Mouse (Mus musculus): ENCODE data around the gene Pzp. TPM values are rescaled to one million over a fixed set of nuclear protein-coding genes. Genes with fewer than 3 reads are reported as not detected.
A peak's percentile ranks its signal among the peaks of the same experiment; 100 is the strongest.

The Pzp gene
- polyA plus RNA-seq, 1 experiment from 2014 or later, result not detected

DNA sequence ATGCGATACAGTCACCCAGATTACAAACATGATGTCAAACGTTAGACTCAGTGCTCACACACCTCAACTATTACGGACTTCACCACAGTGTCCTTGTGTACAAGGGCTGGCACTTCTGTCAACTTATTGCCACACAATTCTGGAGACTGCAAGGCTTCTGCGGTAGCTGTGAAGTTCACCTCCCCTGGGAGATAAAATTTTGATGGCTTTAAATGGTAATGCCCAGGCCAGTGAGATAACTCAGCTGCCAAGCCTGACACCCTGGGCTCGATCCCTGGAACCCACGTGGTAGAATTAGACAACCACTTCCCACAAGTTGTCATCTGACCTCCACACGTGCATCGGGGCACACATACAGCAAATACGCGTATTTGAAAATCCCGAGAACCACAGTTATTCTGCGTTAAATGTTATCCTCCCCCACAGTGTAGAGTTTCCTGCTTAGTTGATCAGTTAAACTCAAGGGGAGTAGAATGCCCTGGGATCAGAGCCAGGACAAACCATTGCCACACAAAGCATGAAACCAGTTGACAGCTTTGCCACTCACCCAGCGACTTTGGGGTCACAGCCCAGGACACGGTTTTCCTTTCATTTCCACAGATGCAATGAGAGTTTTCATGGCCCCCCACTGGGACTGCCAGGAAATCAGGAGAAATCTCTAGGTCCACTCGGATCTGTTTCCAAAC, 31.7 kb downstream of the Pzp start:
- ATAC-seq (no peak), DNase-seq (ENCODE audit: low spot score) (no peak)
- H3K9ac ChIP-seq (ENCODE audit: low read length), result no peak overlapping the region
- no peaks in the 10 kb centered on the region for H3K4me1 ChIP-seq (ENCODE audit: control insufficient read depth, insufficient read depth, low read length)
- H3K9me3 ChIP-seq (replicated peaks; ENCODE audit: control insufficient read depth, low read length), result no peaks in the 10 kb centered on the region
- H3K4me2 ChIP-seq (ENCODE audit: low read length), result no peak overlapping the region
- WGBS, result 78% methylated on average over 15 of the region's 15 CpGs
- H3K27me3 ChIP-seq (replicated peaks; ENCODE audit: control insufficient read depth, insufficient read depth, low read length), result no peaks in the 10 kb centered on the region
- H3K27ac ChIP-seq (ENCODE audit: low read depth, low read length), result no peak overlapping the region
- no peak overlapping the region for H3K4me3 ChIP-seq (ENCODE audit: low read depth, low read length)
- no peaks in the 10 kb centered on the region for H3K36me3 ChIP-seq (ENCODE audit: control insufficient read depth, insufficient read depth, low read length)

DNA sequence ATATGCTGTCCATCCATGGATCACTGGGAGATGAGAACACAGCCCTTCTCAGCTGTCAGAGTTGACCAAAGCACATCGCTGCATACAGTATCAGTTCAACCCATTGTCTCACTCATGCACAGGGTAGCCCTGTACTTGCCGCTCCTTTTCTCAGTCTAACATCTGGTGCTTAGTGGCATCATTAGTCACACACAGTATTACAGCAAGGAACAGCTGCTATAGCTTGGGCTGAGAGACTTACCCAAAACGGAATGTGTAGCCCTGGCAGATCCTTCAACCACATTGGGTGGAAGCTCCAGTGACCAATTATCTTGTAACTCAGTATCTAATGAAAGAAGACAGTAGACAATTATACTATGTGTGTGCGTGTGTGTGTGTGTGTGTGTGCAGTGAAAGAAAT, 34.6 kb downstream of the Pzp start:
- no peak overlapping the region for H3K27ac ChIP-seq (ENCODE audit: low read depth, low read length)
- 84% methylated on average over 4 of the region's 4 CpGs for WGBS
- H3K4me1 ChIP-seq (ENCODE audit: control insufficient read depth, insufficient read depth, low read length), result no peaks in the 10 kb centered on the region
- H3K9ac ChIP-seq (ENCODE audit: low read length), result no peak overlapping the region
- no peak overlapping the region for H3K4me2 ChIP-seq (ENCODE audit: low read length)
- no peak for ATAC-seq
- H3K27me3 ChIP-seq (replicated peaks; ENCODE audit: control insufficient read depth, insufficient read depth, low read length), result no peaks in the 10 kb centered on the region
- no peak overlapping the region for H3K4me3 ChIP-seq (ENCODE audit: low read depth, low read length)
- no peaks in the 10 kb centered on the region for H3K9me3 ChIP-seq (replicated peaks; ENCODE audit: control insufficient read depth, low read length)
- DNase-seq (ENCODE audit: low spot score), result no peak
- H3K36me3 ChIP-seq (ENCODE audit: control insufficient read depth, insufficient read depth, low read length), result no peaks in the 10 kb centered on the region

DNA sequence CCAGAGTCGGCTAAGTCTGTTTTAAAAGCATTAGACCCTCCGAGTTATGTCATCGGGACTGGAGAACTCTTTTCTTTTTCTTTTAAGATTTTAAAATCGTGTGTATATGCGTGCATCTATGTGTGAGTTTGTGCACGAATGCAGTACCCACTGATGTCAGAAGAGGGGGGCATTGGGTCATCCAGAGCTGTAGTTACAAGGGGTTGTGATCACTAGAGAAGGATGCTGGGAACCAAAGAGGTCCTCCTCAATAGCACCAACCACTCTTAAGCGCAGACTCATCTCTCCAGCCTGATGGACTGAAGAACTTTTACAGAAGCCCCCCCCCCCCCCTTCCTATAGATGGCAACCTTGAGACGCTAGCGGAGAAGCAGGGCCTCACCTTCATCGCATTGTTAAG, 36.4 kb downstream of the Pzp start:
- Histone ChIP-seq H3K36me3 (ENCODE audit: control insufficient read depth, insufficient read depth, low read length) (no peaks in the 10 kb centered on the region), H3K9me3 (replicated peaks; ENCODE audit: control insufficient read depth, low read length) (no peaks in the 10 kb centered on the region), H3K9ac (ENCODE audit: low read length) (no peak overlapping the region), H3K27ac (ENCODE audit: low read depth, low read length) (no peak overlapping the region), H3K4me3 (ENCODE audit: low read depth, low read length) (no peak overlapping the region), H3K4me1 (ENCODE audit: control insufficient read depth, insufficient read depth, low read length) (no peaks in the 10 kb centered on the region), H3K4me2 (ENCODE audit: low read length) (no peak overlapping the region), H3K27me3 (replicated peaks; ENCODE audit: control insufficient read depth, insufficient read depth, low read length) (no peaks in the 10 kb centered on the region)
- ATAC-seq, result no peak
- 93% methylated on average over 10 of the region's 10 CpGs for WGBS
- DNase-seq (ENCODE audit: low spot score), result no peak

GRCm38 (mm10) chr6:128487736-128488135, 38.8 kb downstream of the Pzp start:
- Histone ChIP-seq H3K9me3 (replicated peaks; ENCODE audit: control insufficient read depth, low read length) (no peaks in the 10 kb centered on the region), H3K4me3 (ENCODE audit: low read depth, low read length) (no peak overlapping the region), H3K4me2 (ENCODE audit: low read length) (no peak overlapping the region), H3K27me3 (replicated peaks; ENCODE audit: control insufficient read depth, insufficient read depth, low read length) (no peaks in the 10 kb centered on the region), H3K27ac (ENCODE audit: low read depth, low read length) (no peak overlapping the region), H3K4me1 (ENCODE audit: control insufficient read depth, insufficient read depth, low read length) (no peaks in the 10 kb centered on the region), H3K36me3 (ENCODE audit: control insufficient read depth, insufficient read depth, low read length) (no peaks in the 10 kb centered on the region), H3K9ac (ENCODE audit: low read length) (no peak overlapping the region)
- no peak for DNase-seq (ENCODE audit: low spot score)
- WGBS, result 91% methylated on average over 11 of the region's 11 CpGs
- no peak for ATAC-seq

DNA sequence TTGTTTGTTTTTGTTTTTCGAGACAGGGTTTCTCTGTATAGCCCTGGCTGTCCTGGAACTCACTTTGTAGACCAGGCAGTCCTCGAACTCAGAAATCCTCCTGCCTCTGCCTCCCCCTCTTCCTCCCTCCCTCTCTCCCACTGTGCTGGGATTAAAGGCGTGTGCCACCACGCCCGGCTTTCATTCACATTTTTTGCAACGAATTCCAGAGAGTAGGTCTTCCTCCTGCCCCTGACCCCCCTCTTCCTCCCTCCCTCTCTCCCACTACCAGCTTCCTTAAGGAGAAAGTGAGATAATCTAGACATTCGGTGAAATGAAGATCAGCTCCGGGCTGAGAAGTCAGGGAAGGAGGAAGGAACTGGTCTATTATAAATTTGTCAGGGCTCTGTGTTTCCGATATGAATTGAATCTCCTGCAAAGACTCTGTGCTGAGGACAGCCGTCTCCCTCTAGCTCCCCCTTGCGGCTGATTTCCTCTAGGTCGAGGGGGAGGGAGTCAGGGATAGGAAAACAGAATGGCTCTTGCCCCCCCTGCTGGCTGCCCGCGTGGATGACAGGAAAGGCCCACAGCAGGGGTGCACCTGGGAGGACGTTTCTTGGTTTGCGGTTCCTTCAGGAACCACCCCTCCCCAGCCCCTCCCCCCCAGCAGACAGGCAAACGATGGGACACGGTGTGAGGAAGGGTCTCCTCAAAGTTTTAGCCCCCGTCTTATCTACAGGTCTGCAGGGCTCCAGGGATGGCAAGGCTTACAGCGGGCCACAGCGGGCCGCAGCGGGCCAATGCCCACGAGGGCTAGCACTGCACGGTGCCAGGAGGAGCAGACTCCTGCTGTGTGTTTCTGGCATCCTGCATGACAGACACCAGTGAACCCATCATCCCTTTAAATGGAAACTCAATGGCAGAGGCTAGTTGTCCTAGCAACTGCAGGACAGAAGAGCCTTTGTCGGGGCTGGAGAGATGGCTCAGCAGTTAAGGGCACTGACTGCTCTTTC, 46.8 kb downstream of the Pzp start:
- no peaks in the 10 kb centered on the region for H3K9me3 ChIP-seq (replicated peaks; ENCODE audit: control insufficient read depth, low read length)
- no peaks in the 10 kb centered on the region for H3K4me1 ChIP-seq (ENCODE audit: control insufficient read depth, insufficient read depth, low read length)
- no peaks in the 10 kb centered on the region for H3K27me3 ChIP-seq (replicated peaks; ENCODE audit: control insufficient read depth, insufficient read depth, low read length)
- WGBS, result 29% methylated on average over 26 of the region's 26 CpGs
- ATAC-seq (peak; percentile 96), DNase-seq (ENCODE audit: low spot score) (peak; percentile 93)
- peak overlapping the region; percentile 16; the same call in 1 of the 2 replicates for H3K4me2 ChIP-seq (ENCODE audit: low read length)
- no peak overlapping the region for H3K27ac ChIP-seq (ENCODE audit: low read depth, low read length)
- no peak overlapping the region for H3K9ac ChIP-seq (ENCODE audit: low read length)
- H3K36me3 ChIP-seq (ENCODE audit: control insufficient read depth, insufficient read depth, low read length), result no peaks in the 10 kb centered on the region
- no peak overlapping the region for H3K4me3 ChIP-seq (ENCODE audit: low read depth, low read length)

- ATAC-seq, result no peak
- Histone ChIP-seq H3K27ac (ENCODE audit: low read depth, low read length) (no peak overlapping the region), H3K27me3 (replicated peaks; ENCODE audit: control insufficient read depth, insufficient read depth, low read length) (no peaks in the 10 kb centered on the region), H3K4me3 (ENCODE audit: low read depth, low read length) (no peak overlapping the region), H3K9ac (ENCODE audit: low read length) (no peak overlapping the region), H3K4me2 (ENCODE audit: low read length) (no peak overlapping the region), H3K9me3 (replicated peaks; ENCODE audit: control insufficient read depth, low read length) (no peaks in the 10 kb centered on the region), H3K36me3 (ENCODE audit: control insufficient read depth, insufficient read depth, low read length) (no peaks in the 10 kb centered on the region), H3K4me1 (ENCODE audit: control insufficient read depth, insufficient read depth, low read length) (no peaks in the 10 kb centered on the region)
- no peak for DNase-seq (ENCODE audit: low spot score)
- 3% methylated on average over 4 of the region's 4 CpGs for WGBS
Measured at GRCm38 (mm10) chr6:128477495-128477894, 49.0 kb downstream of the Pzp start.

- no peaks in the 10 kb centered on the region for H3K9me3 ChIP-seq (replicated peaks; ENCODE audit: control insufficient read depth, low read length)
- H3K4me2 ChIP-seq (ENCODE audit: low read length), result no peak overlapping the region
- H3K27ac ChIP-seq (ENCODE audit: low read depth, low read length), result no peak overlapping the region
- no peak overlapping the region for H3K9ac ChIP-seq (ENCODE audit: low read length)
- H3K36me3 ChIP-seq (ENCODE audit: control insufficient read depth, insufficient read depth, low read length), result no peaks in the 10 kb centered on the region
- ATAC-seq, result no peak
- H3K4me3 ChIP-seq (ENCODE audit: low read depth, low read length), result no peak overlapping the region
- 97% methylated on average over 6 of the region's 6 CpGs for WGBS
- no peak for DNase-seq (ENCODE audit: low spot score)
- H3K4me1 ChIP-seq (ENCODE audit: control insufficient read depth, insufficient read depth, low read length), result no peaks in the 10 kb centered on the region
- no peaks in the 10 kb centered on the region for H3K27me3 ChIP-seq (replicated peaks; ENCODE audit: control insufficient read depth, insufficient read depth, low read length)
Measured at GRCm38 (mm10) chr6:128474112-128474511, 52.4 kb downstream of the Pzp start.

DNA sequence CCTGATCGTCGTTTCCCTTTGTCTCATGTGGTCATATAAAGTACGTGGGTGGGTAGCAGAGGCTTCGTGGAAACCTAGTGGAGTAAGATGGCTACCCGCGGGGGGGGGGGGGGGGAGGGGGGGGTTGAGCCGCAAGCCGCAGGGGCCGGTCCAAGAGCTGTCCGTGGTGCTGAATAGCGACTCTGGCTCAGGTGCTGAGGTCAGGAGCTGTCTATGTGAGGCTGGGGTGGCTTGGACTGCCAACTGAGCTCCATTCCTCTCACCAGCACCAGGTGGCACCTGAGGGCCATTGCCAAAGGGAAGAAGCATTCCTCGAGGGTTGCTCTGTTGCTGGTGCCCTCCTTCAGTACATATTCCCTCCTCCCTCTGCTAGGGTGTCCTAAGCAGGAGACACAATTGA, 57.1 kb downstream of the Pzp start:
- no peak overlapping the region for H3K9ac ChIP-seq (ENCODE audit: low read length)
- H3K4me2 ChIP-seq (ENCODE audit: low read length), result no peak overlapping the region
- no peaks in the 10 kb centered on the region for H3K9me3 ChIP-seq (replicated peaks; ENCODE audit: control insufficient read depth, low read length)
- ATAC-seq (no peak), DNase-seq (ENCODE audit: low spot score) (no peak)
- 10% methylated on average over 10 of the region's 12 CpGs for WGBS
- H3K27ac ChIP-seq (ENCODE audit: low read depth, low read length), result no peak overlapping the region
- no peaks in the 10 kb centered on the region for H3K36me3 ChIP-seq (ENCODE audit: control insufficient read depth, insufficient read depth, low read length)
- H3K27me3 ChIP-seq (replicated peaks; ENCODE audit: control insufficient read depth, insufficient read depth, low read length), result no peaks in the 10 kb centered on the region
- H3K4me1 ChIP-seq (ENCODE audit: control insufficient read depth, insufficient read depth, low read length), result peaks cover 5% of the 10 kb centered on the region; the same call in 1 of the 2 replicates
- no peak overlapping the region for H3K4me3 ChIP-seq (ENCODE audit: low read depth, low read length)

- H3K4me2 ChIP-seq (ENCODE audit: low read length), result no peak overlapping the region
Measured at GRCm38 (mm10) chr6:128467298-128467697, 59.2 kb downstream of the Pzp start.

More at GRCm38 (mm10) chr6:128467298-128467697, 59.2 kb downstream of the Pzp start:
- ATAC-seq (no peak), DNase-seq (ENCODE audit: low spot score) (no peak)
- 46% methylated on average over 2 of the region's 2 CpGs for WGBS
- no peaks in the 10 kb centered on the region for H3K9me3 ChIP-seq (replicated peaks; ENCODE audit: control insufficient read depth, low read length)
- H3K27ac ChIP-seq (ENCODE audit: low read depth, low read length), result no peak overlapping the region
- H3K4me1 ChIP-seq (ENCODE audit: control insufficient read depth, insufficient read depth, low read length), result peaks cover 5% of the 10 kb centered on the region; the same call in 1 of the 2 replicates
- H3K27me3 ChIP-seq (replicated peaks; ENCODE audit: control insufficient read depth, insufficient read depth, low read length), result no peaks in the 10 kb centered on the region
- H3K9ac ChIP-seq (ENCODE audit: low read length), result no peak overlapping the region
- H3K36me3 ChIP-seq (ENCODE audit: control insufficient read depth, insufficient read depth, low read length), result no peaks in the 10 kb centered on the region
- H3K4me3 ChIP-seq (ENCODE audit: low read depth, low read length), result no peak overlapping the region

All from forebrain, embryonic 14.5 days (tissue).